Mouse (Mus musculus): ENCODE results near the gene Abhd5.
A peak's percentile ranks its signal among the peaks of the same experiment; 100 is the strongest.
"Not testable (repeated sequence)": the region's sequence is repeated elsewhere in the genome, so short reads cannot be mapped to it uniquely, and the experiment has no call there.

Gene Abhd5

DNA sequence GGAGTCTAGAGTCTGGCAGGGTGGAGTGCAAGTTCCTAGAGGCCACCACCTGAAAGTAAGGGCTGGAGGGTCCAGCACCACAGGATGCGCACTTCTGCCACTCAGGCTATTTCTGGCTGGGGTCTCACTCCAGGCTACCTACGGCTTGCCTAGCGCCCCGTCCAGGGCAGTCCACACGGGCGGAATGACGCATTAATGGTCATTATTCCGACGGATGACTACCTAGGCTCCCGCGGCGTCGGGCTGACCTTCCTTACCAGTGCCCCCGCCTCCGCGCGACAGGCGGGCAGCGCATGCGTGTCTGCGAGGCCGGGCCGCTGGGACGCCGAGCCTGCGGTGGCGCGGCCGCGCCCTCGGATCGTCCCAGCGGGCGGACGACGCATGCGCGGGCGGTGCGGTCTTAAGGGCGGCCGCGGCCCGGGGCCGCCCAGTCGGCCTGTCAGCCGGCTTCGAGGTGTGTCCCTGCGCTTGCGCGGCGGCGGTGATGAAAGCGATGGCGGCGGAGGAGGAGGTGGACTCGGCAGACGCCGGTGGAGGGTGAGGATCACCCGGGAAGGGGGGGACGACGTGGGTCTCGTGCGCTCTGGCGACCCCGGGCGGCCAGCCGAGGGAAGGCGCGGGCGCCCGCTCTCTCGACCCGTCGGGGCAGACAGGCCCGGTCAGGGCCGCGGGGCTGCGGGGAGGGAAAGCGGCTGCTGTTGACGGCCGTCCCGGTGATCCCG is at the start of gene Abhd5:
Gene Abhd5, plus strand, starts transcription at position 306 of the 722 bp plus-strand sequence.
- peak; percentile 94 for DNase-seq (ENCODE audit: low spot score)

GRCm38 (mm10) chr9:122305302-122305701 is 46.1 kb upstream of the Abhd5 start:
- DNase-seq (ENCODE audit: low spot score), result no peak

DNA sequence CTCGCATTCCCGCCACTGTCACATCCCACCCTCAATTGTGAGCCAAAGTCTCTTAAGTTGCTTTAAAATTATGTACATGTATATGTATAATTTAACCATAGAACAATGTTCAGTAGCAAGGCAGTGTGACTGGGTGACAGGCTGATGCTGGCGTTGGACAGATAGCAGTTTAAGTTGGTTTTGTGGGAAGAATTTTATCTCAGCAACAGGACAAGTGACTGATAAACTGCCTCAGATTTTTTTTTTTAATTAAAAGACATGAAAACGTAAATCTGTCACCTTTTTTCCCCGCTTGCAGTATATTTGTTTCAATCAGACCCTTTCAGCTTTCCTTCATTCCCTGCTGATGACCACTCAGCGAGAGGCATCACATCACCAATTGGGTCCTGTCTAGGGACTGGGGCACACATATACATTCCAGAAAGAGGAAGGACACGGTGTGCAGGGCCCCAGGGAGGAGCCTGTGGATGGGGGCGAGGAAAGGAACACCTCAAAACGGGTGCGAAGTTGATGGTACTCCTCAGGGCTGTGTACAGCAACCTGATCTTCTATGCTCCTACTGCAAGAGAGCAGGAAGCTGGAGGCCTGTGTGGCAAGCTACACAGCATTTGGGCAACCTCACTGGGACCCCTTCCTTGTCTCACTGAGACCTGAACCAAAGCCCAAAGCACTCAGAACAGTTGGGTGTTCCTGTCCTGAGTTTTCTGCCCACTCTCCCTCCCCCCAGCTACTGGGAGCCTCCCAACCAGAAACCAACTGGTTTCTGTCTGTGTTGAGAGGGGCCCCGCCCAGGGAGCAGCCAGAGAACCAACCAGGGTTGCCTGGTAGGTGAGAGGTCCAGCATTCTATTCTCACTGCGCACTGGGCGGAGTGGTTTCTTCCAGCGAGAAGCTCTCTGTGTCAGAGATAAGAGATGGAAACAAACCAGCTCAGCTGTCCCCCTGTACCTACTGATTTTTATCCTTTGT is 42.1 kb upstream of the Abhd5 start:
- no peak for DNase-seq (ENCODE audit: low spot score)

- peak; percentile 75 for DNase-seq (ENCODE audit: low spot score)
Measured at GRCm38 (mm10) chr9:122310613-122311049, 40.8 kb upstream of the Abhd5 start.

DNA sequence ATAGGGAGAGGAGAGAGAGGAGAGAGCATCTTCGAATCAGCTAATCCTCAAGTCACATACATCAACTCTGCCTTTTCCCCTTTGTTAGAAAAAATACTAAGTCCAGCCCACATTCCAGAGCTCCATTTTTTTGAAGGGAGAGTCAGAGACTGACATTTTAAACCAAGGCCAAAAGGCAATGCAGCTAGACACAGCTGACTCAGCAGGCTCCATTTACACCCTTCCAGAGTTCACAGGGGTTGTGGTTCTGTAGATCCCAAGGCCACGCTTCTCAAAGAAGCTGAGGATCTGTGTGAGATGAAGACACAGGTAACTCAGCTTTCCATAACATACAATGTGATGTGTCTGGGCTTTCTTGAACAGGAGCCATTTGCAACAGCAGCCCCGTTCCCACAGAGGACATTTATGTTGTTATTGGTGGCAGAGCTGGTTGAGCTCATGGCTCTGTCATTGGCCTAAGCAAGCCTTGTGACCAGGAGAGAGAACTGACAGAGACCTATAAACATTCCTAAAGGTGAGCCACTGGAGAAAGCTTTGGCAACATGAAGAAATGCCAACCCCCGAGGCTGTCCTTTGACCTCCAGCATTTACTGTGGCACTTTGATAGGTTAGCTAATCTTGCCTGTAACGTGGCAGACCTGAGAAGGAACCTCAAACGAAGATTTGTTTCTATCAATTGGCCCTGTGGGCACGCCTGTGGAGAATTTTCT is 40.2 kb upstream of the Abhd5 start:
- DNase-seq (ENCODE audit: low spot score), result no peak

GRCm38 (mm10) chr9:122312296-122312990 is 39.0 kb upstream of the Abhd5 start:
- no peak for DNase-seq (ENCODE audit: low spot score)

DNA sequence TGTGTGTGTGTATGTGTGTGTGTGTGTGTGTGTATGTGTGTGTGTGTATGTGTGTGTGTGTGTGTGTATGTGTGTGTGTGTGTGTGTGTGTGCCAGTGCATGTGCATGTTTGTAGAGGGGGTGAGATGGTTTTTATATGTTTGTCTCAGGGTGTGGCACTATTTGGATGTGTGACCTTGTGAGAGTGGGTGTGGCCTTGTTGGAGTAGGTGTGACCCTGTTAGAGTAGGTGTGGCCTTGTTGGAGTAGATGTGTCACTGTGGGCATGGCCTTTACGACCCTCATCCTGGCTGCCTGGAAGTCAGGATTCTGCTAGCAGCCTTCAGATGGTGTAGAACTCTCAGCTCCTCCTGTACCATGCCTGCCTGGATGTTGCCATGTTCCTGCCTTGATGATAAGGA is 38.3 kb upstream of the Abhd5 start:
- not testable (repeated sequence) for DNase-seq (ENCODE audit: low spot score)

DNA sequence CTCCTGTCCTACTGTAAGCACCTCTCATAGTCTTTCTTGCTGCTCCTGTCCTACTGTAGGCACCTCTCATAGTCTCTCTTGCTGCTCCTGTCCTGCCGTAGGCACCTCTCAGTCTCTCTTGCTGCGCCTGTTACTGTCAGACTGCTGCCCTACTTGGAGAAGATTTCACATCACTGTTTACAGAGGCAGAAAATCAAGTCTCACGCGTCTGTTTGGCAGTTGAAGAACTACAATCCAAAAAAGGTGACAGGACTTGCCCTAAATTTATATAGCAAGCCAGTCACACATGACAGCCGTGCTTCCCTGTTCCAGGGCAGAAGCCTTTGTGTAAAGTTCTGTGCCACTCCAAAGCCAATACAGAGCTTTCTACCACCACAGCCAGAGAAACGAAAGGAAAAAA is 37.0 kb upstream of the Abhd5 start:
- no peak for DNase-seq (ENCODE audit: low spot score)

DNA sequence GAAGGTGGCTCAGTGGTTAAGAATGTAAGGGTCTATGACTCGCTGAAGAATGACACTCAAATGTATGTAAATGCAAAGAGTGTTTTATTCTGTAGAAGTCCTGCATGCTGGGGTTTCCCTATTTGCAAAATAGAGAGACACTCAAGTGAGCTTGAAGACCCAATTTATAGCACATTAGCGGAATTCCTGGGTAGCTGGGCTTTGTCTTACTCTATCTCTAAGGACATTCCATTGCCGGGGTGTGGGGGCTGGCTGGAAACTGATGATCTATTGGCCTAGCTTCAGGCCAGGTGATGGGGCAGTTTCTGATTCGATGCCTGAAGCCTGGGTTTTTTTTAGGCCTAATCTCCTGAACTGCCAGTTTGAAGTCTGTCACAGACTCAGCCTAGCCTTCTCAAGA is 36.5 kb upstream of the Abhd5 start:
- no peak for DNase-seq (ENCODE audit: low spot score)

GRCm38 (mm10) chr9:122315501-122315900 is 35.9 kb upstream of the Abhd5 start:
- no peak for DNase-seq (ENCODE audit: low spot score)

GRCm38 (mm10) chr9:122316562-122316961 is 34.8 kb upstream of the Abhd5 start:
- no peak for DNase-seq (ENCODE audit: low spot score)

DNA sequence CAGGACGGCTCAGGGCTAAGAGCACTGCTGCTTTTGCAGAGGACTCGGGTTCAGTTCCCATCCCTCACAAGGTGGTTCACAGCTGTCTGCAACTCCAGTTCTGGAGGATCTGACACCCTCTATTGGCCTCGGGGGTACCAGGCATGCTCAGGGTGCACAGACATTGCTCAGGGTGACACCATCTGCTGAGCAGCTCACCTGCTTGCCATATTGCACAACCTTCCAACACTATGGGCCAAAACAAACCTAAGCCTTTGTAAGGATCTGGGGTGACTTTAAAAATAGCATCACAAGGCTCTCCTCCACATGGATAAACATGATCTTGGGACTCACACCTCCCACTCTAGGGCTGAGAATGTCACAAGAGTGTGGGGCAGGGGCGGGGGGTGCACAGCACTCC is 30.8 kb upstream of the Abhd5 start:
- DNase-seq (ENCODE audit: low spot score), result no peak

DNA sequence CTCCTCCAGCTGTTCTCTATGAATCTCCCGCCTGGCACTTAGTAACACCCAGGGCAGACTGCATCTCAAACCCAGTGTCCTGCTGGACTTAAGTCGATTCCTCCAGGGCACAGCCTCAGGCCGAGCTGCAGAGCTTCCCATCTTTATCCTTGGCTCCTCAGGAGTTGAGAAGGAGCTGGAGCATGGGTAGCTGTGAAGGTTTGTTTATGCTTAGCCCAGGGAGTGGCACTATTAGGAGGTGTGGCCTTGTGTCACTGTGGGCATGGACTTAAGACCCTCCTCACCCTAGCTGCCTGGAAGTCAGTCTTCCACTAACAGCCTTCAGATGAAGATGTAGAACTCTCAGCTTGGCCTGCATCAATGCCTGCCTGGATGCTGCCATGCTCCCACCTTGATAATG is 29.1 kb upstream of the Abhd5 start:
- no peak for DNase-seq (ENCODE audit: low spot score)

GRCm38 (mm10) chr9:122325996-122326395 is 25.4 kb upstream of the Abhd5 start:
- no peak for DNase-seq (ENCODE audit: low spot score)

DNA sequence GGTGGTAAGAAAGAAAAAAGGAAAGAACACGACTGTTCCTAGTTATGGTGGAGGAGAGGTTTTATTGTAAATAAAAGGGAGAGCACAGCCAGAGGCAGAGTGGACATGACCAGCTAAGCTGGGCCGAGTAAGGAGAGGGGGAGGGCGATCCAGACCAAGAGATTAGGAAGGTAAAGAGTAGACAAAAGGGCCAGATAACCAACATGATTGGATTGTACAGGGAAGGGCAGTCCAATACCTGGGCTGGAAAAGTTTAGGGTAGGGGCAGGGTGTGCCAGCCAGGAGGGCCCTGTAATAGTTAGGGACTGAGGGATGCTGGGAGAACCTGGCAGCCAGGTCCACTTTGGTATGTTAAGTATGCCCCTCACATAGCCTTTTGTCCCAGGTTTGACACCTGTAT is 23.2 kb upstream of the Abhd5 start:
- no peak for DNase-seq (ENCODE audit: low spot score)

DNA sequence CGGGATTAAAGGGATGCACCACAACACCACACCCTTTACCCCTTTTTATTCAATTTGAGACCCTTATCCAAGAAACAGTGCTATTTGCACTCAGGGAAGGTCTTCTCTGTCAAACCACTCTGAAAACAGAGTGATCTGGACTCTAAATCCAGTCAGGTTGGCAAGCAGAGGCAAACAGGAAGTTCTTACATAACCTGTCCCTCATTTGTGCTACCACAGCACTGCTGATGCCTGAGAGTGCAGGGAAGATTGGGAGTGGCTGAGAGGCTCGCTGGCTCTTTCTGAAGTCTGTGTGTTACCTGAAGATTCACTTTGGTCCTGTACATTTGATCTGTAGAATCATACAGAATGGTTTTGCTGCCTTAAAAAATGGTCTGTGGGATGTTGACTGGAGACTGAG is 14.7 kb upstream of the Abhd5 start:
- no peak for DNase-seq (ENCODE audit: low spot score)

DNA sequence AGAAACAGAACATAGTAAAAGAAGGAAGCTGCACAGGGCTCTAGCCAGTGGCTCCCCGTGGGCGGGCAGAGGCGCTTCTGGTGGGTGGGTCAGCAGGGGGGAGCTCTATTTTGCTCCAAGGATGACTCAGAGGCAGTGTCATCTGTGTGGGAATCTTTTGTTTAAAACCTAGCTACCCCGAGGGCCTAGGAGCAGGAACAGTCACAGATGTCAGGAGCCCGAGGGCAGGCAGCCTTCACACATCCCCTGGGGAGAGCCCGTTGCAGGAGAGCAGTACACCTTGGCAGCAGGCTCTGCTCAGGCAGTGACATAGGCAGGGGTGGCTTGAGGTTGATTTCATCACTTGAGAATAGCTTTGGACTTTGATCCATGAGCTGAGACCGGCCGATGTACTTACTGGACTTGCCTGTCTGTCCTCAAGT is 13.9 kb upstream of the Abhd5 start:
- peak; percentile 27 for DNase-seq (ENCODE audit: low spot score)

GRCm38 (mm10) chr9:122339972-122340371 is 11.4 kb upstream of the Abhd5 start:
- DNase-seq (ENCODE audit: low spot score), result peak; percentile 63

DNA sequence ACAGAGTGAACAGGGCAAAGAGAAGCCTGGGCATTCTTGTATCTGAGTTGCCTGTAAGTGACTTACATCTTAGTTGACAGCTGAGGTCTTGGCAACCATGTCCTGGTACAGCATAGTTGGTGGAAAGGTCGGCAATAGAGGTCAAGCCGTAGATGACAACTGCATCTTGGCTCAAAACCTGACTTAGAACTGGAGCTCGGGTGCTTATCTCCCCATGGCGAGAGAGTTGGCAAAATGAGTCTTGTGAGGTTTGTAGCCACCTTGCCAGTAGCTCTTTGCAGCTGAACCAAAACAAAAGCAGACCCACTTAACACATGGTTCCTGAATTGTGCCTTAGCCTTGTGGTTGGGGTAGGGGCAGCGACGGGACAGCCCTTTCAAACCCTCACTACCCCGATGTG is 8.0 kb upstream of the Abhd5 start:
- no peak for DNase-seq (ENCODE audit: low spot score)

DNA sequence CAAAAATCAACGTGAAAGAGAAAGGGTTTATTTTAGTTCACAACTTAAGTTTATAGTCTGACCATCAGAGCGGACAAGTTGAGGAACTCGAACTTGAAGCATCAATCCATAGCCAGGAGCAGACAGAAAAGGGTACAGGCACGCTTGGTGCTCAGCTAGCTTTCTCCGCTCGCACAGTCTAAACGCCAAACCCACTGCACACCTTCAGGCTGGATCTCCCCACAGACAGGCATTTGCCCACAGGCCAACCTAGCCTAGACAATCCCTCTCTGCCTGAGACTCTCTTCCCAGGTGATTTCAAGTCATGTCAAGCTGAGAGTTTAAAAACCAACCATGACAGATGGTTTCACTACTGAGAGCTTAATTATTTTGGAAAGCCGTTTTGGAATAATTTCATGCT is 6.8 kb upstream of the Abhd5 start:
- DNase-seq (ENCODE audit: low spot score), result no peak

GRCm38 (mm10) chr9:122345291-122345690 is 6.1 kb upstream of the Abhd5 start:
- DNase-seq (ENCODE audit: low spot score), result no peak

GRCm38 (mm10) chr9:122346059-122346458 is 5.3 kb upstream of the Abhd5 start:
- DNase-seq (ENCODE audit: low spot score), result no peak

Data from testis, postnatal 14 days (tissue).